ENCODE assay signal across 12 mouse cellular contexts in genomic region chr4:101372283-101372682, GRCm38 (mm10).
"Had no signal": no experiment of that assay in that cellular context is flagged by ENCODE, and none has a peak within 500 bp of the region (broad histone marks: within the 10 kb centered on the region; RNA-seq: fewer than 3 reads in every experiment).

No protein-coding gene starts in this region.

- H3K4me2 ChIP-seq: liver, embryonic 13.5 days; midbrain, embryonic 11.5 days had no signal

- H3K27me3 ChIP-seq: liver, embryonic 13.5 days had no signal

- H3K9ac ChIP-seq: liver, embryonic 13.5 days had no signal

- H3K4me3 ChIP-seq: liver, embryonic 13.5 days had no signal

- H3K36me3 ChIP-seq: liver, embryonic 13.5 days had no signal

- H3K9me3 ChIP-seq: liver, embryonic 13.5 days had no signal

- H3K4me1 ChIP-seq: liver, embryonic 13.5 days had no signal

- DNase-seq: kidney, adult 2 months; kidney, postnatal 25 days; liver, embryonic 13.5 days; lung, adult 2 months; midbrain, embryonic 14.5 days; thymus, adult 2 months; thymus, postnatal 14 days; thymus, postnatal 4 days had no signal

- H3K27ac ChIP-seq: kidney, postnatal 0 days; liver, embryonic 13.5 days; macrophage; stomach, postnatal 0 days had no signal
